Mouse (Mus musculus) naive thymus-derived CD4-positive, alpha-beta T cell, adult 5 months (primary cell): ENCODE data around the gene Cd2. TPM values are rescaled to one million over a fixed set of nuclear protein-coding genes. Genes with fewer than 3 reads are reported as not detected.

ENCODE experiments used
- polyA plus RNA-seq: library from polyadenylated mRNA; unstranded; fragments of 100-300 nt; shearing (Covaris generic); gene quantifications from one replicate; pipeline ENCODE4 v1.2.1, GENCODE M21; 2017

Gene Cd2
- polyA plus RNA-seq, result 934 TPM

DNA sequence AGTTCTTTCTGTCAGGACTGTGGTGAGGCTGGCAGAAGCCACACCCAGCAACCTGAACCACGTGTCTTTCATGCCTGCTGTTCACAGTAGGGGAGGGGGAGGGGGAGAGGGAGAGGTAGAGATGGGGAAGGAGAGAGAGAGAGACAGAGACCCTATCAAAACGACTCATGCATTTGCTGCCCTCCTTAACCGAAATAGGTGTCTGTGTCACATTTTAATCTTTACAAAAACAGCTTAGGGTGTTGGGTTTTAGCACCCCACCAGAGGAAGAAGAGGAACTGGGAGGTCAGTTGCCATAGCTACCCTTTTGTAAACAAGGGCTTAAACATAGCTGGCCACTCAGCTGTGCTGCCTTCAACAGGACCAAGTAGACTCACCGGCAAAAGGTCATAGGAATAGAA is at the start of gene Cd2:
Cd2 (minus strand) TSS at position 29 of the 401 bp plus-strand sequence.

Other genes starting within 250 kb of the Cd2 start
- 0.46 TPM for gene Ptgfrn, start 177.7 kb downstream of the Cd2 start, polyA plus RNA-seq
- 2.5 TPM for gene Igsf3, start 89.1 kb upstream of the Cd2 start, polyA plus RNA-seq